Mouse (Mus musculus): ENCODE measurements around the gene Fam122b.
"Not testable (repeated sequence)": the region's sequence is repeated elsewhere in the genome, so short reads cannot be mapped to it uniquely, and the experiment has no call there.

Gene Fam122b

GRCm38 (mm10) chrX:53269289-53270062, at the start of gene Fam122b:
Gene Fam122b (minus strand): TSS chrX:53269805.
- peak; percentile 90 to 91 for DNase-seq

GRCm38 (mm10) chrX:53287924-53288323, 18.3 kb upstream of the Fam122b start:
- DNase-seq: no peak

- no peak for DNase-seq
These were observed 3.5 kb upstream of the Fam122b start, which contains the start of gene Fam122c for GRCm38 (mm10) chrX:53273124-53273523. Gene Fam122c (plus strand): TSS chrX:53273424.

- not testable (repeated sequence) for DNase-seq
These were observed 2.0 kb upstream of the Fam122b start for GRCm38 (mm10) chrX:53271628-53272027.

- no peak for DNase-seq
These were observed 443 bp upstream of the Fam122b start for GRCm38 (mm10) chrX:53270063-53270432.

GRCm38 (mm10) chrX:53268856-53269255, 749 bp downstream of the Fam122b start:
- DNase-seq: peak; percentile 74 to 76

GRCm38 (mm10) chrX:53266186-53266585, 3.4 kb downstream of the Fam122b start:
- DNase-seq: no peak

GRCm38 (mm10) chrX:53255195-53255594, 14.4 kb downstream of the Fam122b start:
- DNase-seq: no peak

- DNase-seq: no peak
These were observed 29.6 kb downstream of the Fam122b start, which contains the start of gene Plac1 for GRCm38 (mm10) chrX:53240011-53240410. Gene Plac1 (minus strand): TSS chrX:53240111.

GRCm38 (mm10) chrX:53237971-53238370, 31.6 kb downstream of the Fam122b start:
- no peak for DNase-seq

GRCm38 (mm10) chrX:53236404-53236803, 33.2 kb downstream of the Fam122b start:
- DNase-seq: no peak

- peak in 1 of 2 experiments; percentile 26 for DNase-seq
These were observed 35.9 kb downstream of the Fam122b start for GRCm38 (mm10) chrX:53233689-53234088.

- no peak for DNase-seq
These were observed 37.6 kb downstream of the Fam122b start for GRCm38 (mm10) chrX:53231965-53232364.

GRCm38 (mm10) chrX:53224353-53224944, 45.2 kb downstream of the Fam122b start:
- no peak for DNase-seq

GRCm38 (mm10) chrX:53220855-53221254, 48.8 kb downstream of the Fam122b start:
- DNase-seq: no peak

- peak in 1 of 2 experiments; percentile 11 for DNase-seq
These were observed 54.9 kb downstream of the Fam122b start for GRCm38 (mm10) chrX:53214557-53215229.

- peak in 1 of 2 experiments; percentile 11 for DNase-seq
These were observed 55.8 kb downstream of the Fam122b start for GRCm38 (mm10) chrX:53213838-53214237.

GRCm38 (mm10) chrX:53212485-53212884, 57.1 kb downstream of the Fam122b start:
- no peak for DNase-seq

- DNase-seq: peak in 1 of 2 experiments; percentile 9
These were observed 57.7 kb downstream of the Fam122b start for GRCm38 (mm10) chrX:53211756-53212483.

GRCm38 (mm10) chrX:53209431-53209830, 60.2 kb downstream of the Fam122b start:
- no peak for DNase-seq

GRCm38 (mm10) chrX:53204690-53205311, 64.8 kb downstream of the Fam122b start:
- DNase-seq: peak in 1 of 2 experiments; percentile 46

- DNase-seq: no peak
These were observed 68.0 kb downstream of the Fam122b start for GRCm38 (mm10) chrX:53201616-53202015.
